Mouse (Mus musculus) right cerebral cortex, adult 2 months (tissue): ENCODE data around the gene Olfr331.
"Not testable (repeated sequence)": the region's sequence is repeated elsewhere in the genome, so short reads cannot be mapped to it uniquely, and the experiment has no call there.

ENCODE experiments used
- DNase-seq, 2 experiments: peaks; one replicate each; pipeline ENCODE4 v3.0.0; 2021 to 2022; ENCODE audit warnings: low spot score in 2 of 2

The Olfr331 gene

GRCm38 (mm10) chr11:58502472-58502871 lies at the start of gene Olfr331:
Gene Olfr331 (minus strand): TSS chr11:58502572.
- DNase-seq = not testable (repeated sequence)

- no peak for DNase-seq
Observed at GRCm38 (mm10) chr11:58546322-58546721, 44.0 kb upstream of the Olfr331 start, which contains the start of gene Olfr329-ps. Gene Olfr329-ps (minus strand): TSS chr11:58546422.

- DNase-seq = not testable (repeated sequence)
Observed at GRCm38 (mm10) chr11:58534736-58535135, 32.4 kb upstream of the Olfr331 start, which contains the start of gene Olfr330. Gene Olfr330 (minus strand): TSS chr11:58534836.

- DNase-seq = peak in 1 of 2 experiments; percentile 22
Observed at GRCm38 (mm10) chr11:58519756-58520155, 17.4 kb upstream of the Olfr331 start.

- peak; percentile 10 to 60 for DNase-seq
Observed at GRCm38 (mm10) chr11:58518916-58519315, 16.5 kb upstream of the Olfr331 start.

- DNase-seq = not testable (repeated sequence)
Observed at GRCm38 (mm10) chr11:58509058-58509457, 6.7 kb upstream of the Olfr331 start.

- peak in 1 of 2 experiments; percentile 10 for DNase-seq
Observed at GRCm38 (mm10) chr11:58499290-58499689, 3.1 kb downstream of the Olfr331 start.

- DNase-seq = no peak
Observed at GRCm38 (mm10) chr11:58498761-58499160, 3.6 kb downstream of the Olfr331 start.

- no peak for DNase-seq
Observed at GRCm38 (mm10) chr11:58492455-58492854, 9.9 kb downstream of the Olfr331 start, which contains the start of gene Olfr332. Gene Olfr332 (minus strand): TSS chr11:58492555.

GRCm38 (mm10) chr11:58462170-58462569 lies 40.2 kb downstream of the Olfr331 start, which contains the start of gene Olfr30:
Gene Olfr30 (minus strand): TSS chr11:58462270.
- DNase-seq = no peak

- no peak for DNase-seq
Observed at GRCm38 (mm10) chr11:58453592-58453991, 48.8 kb downstream of the Olfr331 start.

GRCm38 (mm10) chr11:58452759-58453158 lies 49.6 kb downstream of the Olfr331 start, which contains the start of gene Lypd9:
Gene Lypd9 (minus strand): TSS chr11:58452923.
- DNase-seq = no peak
